Mouse (Mus musculus) C2C12 (cell line): Measurements from ENCODE around the gene Rangap1. TPM values are rescaled to one million over a fixed set of nuclear protein-coding genes. Genes with fewer than 3 reads are reported as not detected.

Source experiments
- H3K27me3 ChIP-seq: one replicate; pipeline ENCODE4 v1.6.1; 2011; ENCODE audit not compliant: control insufficient read depth, insufficient read depth, insufficient read length
- H3K36me3 ChIP-seq: one replicate; pipeline ENCODE4 v1.6.1; 2011; ENCODE audit not compliant: control insufficient read depth, insufficient read depth
- H3K4me3 ChIP-seq: one replicate; pipeline ENCODE4 v1.5.1; 2011; ENCODE audit warnings: mild to moderate bottlenecking, control low read depth; ENCODE audit not compliant: poor library complexity, insufficient read depth, severe bottlenecking
- H3K79me2 ChIP-seq: one replicate; pipeline ENCODE4 v1.6.1; 2011; ENCODE audit not compliant: control insufficient read depth, insufficient read depth
- H3K79me3 ChIP-seq: one replicate; pipeline ENCODE4 v1.6.1; 2011; ENCODE audit warnings: low read depth, control low read depth
- H3ac ChIP-seq: one replicate; pipeline ENCODE3; 2011; ENCODE audit warnings: low read depth; ENCODE audit not compliant: control insufficient read depth, insufficient read length
- CEBPB ChIP-seq: IDR thresholded peaks from one replicate; pipeline ENCODE4 v1.6.1; 2011; ENCODE audit warnings: low read depth, mild to moderate bottlenecking, control low read depth, moderate library complexity
- CTCF ChIP-seq: IDR thresholded peaks from one replicate; pipeline ENCODE4 v1.5.1; 2011; ENCODE audit not compliant: control insufficient read depth, insufficient read depth, insufficient read length
- FOSL1 ChIP-seq: IDR thresholded peaks from one replicate; pipeline ENCODE4 v1.8.0; 2011; ENCODE audit warnings: mild to moderate bottlenecking, low read length; ENCODE audit not compliant: poor library complexity, insufficient read depth, severe bottlenecking
- MAX ChIP-seq: IDR thresholded peaks from one replicate; pipeline ENCODE4 v1.6.1; 2011; ENCODE audit warnings: mild to moderate bottlenecking, control low read depth
- MYOD1 ChIP-seq: IDR thresholded peaks from one replicate; pipeline ENCODE4 v1.6.1; 2011; ENCODE audit warnings: low read depth; ENCODE audit not compliant: control insufficient read depth, insufficient read length
- MYOG ChIP-seq: IDR thresholded peaks from one replicate; pipeline ENCODE4 v1.6.1; 2011; ENCODE audit not compliant: control insufficient read depth, insufficient read length; ENCODE audit errors: extremely low read depth
- USF1 ChIP-seq: IDR thresholded peaks from one replicate; pipeline ENCODE4 v1.6.1; 2011; ENCODE audit warnings: low read depth, mild to moderate bottlenecking, control low read depth, moderate library complexity
- polyA plus RNA-seq: library from polyadenylated mRNA; unstranded; fragments of >200 nt; fragmentation: generic; extraction: Trizol; gene quantifications from one replicate; pipeline ENCODE4 v1.2.1, GENCODE M21; 2012; ENCODE audit warnings: missing spikeins

Rangap1 gene
- polyA plus RNA-seq, 1 experiment = 233 TPM

GRCm38 (mm10) chr15:81676637-81677036 is 68.7 kb downstream of the Rangap1 start:
- peaks cover 71% of the 10 kb centered on the region for H3K36me3 ChIP-seq
- no peaks in the 10 kb centered on the region for H3K79me3 ChIP-seq
- no peak for TF ChIP-seq MYOD1
- no peak overlapping the region for H3ac ChIP-seq
- no peaks in the 10 kb centered on the region for H3K27me3 ChIP-seq
- no peak overlapping the region for H3K4me3 ChIP-seq
- H3K79me2 ChIP-seq = no peaks in the 10 kb centered on the region

- no peak overlapping the region for H3K4me3 ChIP-seq
- TF ChIP-seq MYOD1 (no peak), CTCF (peak; percentile 72), MYOG (no peak)
- H3ac ChIP-seq = no peak overlapping the region
- peaks cover 20% of the 10 kb centered on the region for H3K79me2 ChIP-seq
- no peaks in the 10 kb centered on the region for H3K27me3 ChIP-seq
- peaks cover 76% of the 10 kb centered on the region for H3K36me3 ChIP-seq
- H3K79me3 ChIP-seq = peaks cover 10% of the 10 kb centered on the region
Observed at GRCm38 (mm10) chr15:81670231-81670640, 75.1 kb downstream of the Rangap1 start.

GRCm38 (mm10) chr15:81666957-81667356 is 78.4 kb downstream of the Rangap1 start:
- H3K36me3 ChIP-seq = peaks cover 49% of the 10 kb centered on the region
- no peak overlapping the region for H3K4me3 ChIP-seq
- no peaks in the 10 kb centered on the region for H3K27me3 ChIP-seq

GRCm38 (mm10) chr15:81663697-81664561 is 81.4 kb downstream of the Rangap1 start, which contains the start of gene L3mbtl2:
Gene L3mbtl2 (plus strand): TSS chr15:81663889.
- Histone ChIP-seq H3K36me3 (peaks cover 21% of the 10 kb centered on the region), H3K79me2 (peaks cover 34% of the 10 kb centered on the region), H3K79me3 (peaks cover 20% of the 10 kb centered on the region), H3K4me3 (peak within 1 kb of the TSS; percentile 89), H3ac (peak within 1 kb of the TSS; percentile 85), H3K27me3 (no peaks in the 10 kb centered on the region)
- peak; percentile 21 for TF ChIP-seq USF1
- no peak for TF ChIP-seq CEBPB
- TF ChIP-seq FOSL1 = no peak
- no peak for TF ChIP-seq MYOG
- peak; percentile 57 for TF ChIP-seq MAX
- no peak for TF ChIP-seq MYOD1
- no peak for TF ChIP-seq CTCF

More at GRCm38 (mm10) chr15:81666957-81667356, 78.4 kb downstream of the Rangap1 start:
- peaks cover 34% of the 10 kb centered on the region for H3K79me2 ChIP-seq
- TF ChIP-seq MYOD1 = no peak
- TF ChIP-seq CTCF = no peak
- no peak for TF ChIP-seq USF1
- no peak for TF ChIP-seq MAX
- no peak for TF ChIP-seq FOSL1
- no peak for TF ChIP-seq MYOG
- no peak for TF ChIP-seq CEBPB
- peaks cover 20% of the 10 kb centered on the region for H3K79me3 ChIP-seq
- no peak overlapping the region for H3ac ChIP-seq

- H3K27me3 ChIP-seq = no peaks in the 10 kb centered on the region
Observed at GRCm38 (mm10) chr15:81663281-81663680, 82.0 kb downstream of the Rangap1 start.

GRCm38 (mm10) chr15:81661701-81662100 is 83.6 kb downstream of the Rangap1 start:
- no peak for TF ChIP-seq USF1
- TF ChIP-seq MAX = no peak
- TF ChIP-seq CEBPB = no peak
- no peak for TF ChIP-seq MYOD1
- no peak for TF ChIP-seq MYOG
- no peak for TF ChIP-seq FOSL1
- no peak for TF ChIP-seq CTCF
- Histone ChIP-seq H3K79me3 (peaks cover 20% of the 10 kb centered on the region), H3K79me2 (peaks cover 28% of the 10 kb centered on the region), H3K4me3 (no peak overlapping the region), H3K27me3 (no peaks in the 10 kb centered on the region), H3K36me3 (no peaks in the 10 kb centered on the region), H3ac (no peak overlapping the region)

More at GRCm38 (mm10) chr15:81663281-81663680, 82.0 kb downstream of the Rangap1 start:
- Histone ChIP-seq H3K36me3 (peaks cover 14% of the 10 kb centered on the region), H3K4me3 (peak overlapping the region; percentile 89), H3ac (no peak overlapping the region), H3K79me2 (peaks cover 34% of the 10 kb centered on the region), H3K79me3 (peaks cover 20% of the 10 kb centered on the region)
- TF ChIP-seq USF1 = no peak
- no peak for TF ChIP-seq MYOG
- no peak for TF ChIP-seq MAX
- no peak for TF ChIP-seq FOSL1
- TF ChIP-seq CTCF = no peak
- no peak for TF ChIP-seq MYOD1
- TF ChIP-seq CEBPB = no peak

Other genes starting within 250 kb of the Rangap1 start
- gene Ep300, start 160.2 kb downstream of the Rangap1 start, polyA plus RNA-seq = 19.2 TPM
- gene L3mbtl2, start 81.6 kb downstream of the Rangap1 start, polyA plus RNA-seq = 34.8 TPM
- 1.5 TPM for gene Chadl, start 48.2 kb downstream of the Rangap1 start, polyA plus RNA-seq
- gene Zc3h7b, start 473 bp downstream of the Rangap1 start, polyA plus RNA-seq = 46.9 TPM
- gene Tef, start 56.9 kb upstream of the Rangap1 start, polyA plus RNA-seq = 32.6 TPM
- 37.5 TPM for gene Tob2, start 113.3 kb upstream of the Rangap1 start, polyA plus RNA-seq
- gene Phf5a, start 126.4 kb upstream of the Rangap1 start, polyA plus RNA-seq = 156 TPM
- gene Aco2, start 126.8 kb upstream of the Rangap1 start, polyA plus RNA-seq = 368 TPM
- gene Polr3h, start 180.7 kb upstream of the Rangap1 start, polyA plus RNA-seq = 164 TPM
- 1.7 TPM for gene Csdc2, start 191.2 kb upstream of the Rangap1 start, polyA plus RNA-seq
- 66.6 TPM for gene Pmm1, start 215.4 kb upstream of the Rangap1 start, polyA plus RNA-seq
- not detected for gene 1700029P11Rik, start 235.0 kb upstream of the Rangap1 start, polyA plus RNA-seq
- 53.7 TPM for gene Xrcc6, start 242.3 kb upstream of the Rangap1 start, polyA plus RNA-seq